Mouse (Mus musculus): ENCODE measurements at regions not wholly inside any gene's neighbourhood (a gene's known extent, or its start where the extent isn't known, plus 50 kb on each side); places are given as distances from the start of the nearest gene placed in this dataset.

DNA sequence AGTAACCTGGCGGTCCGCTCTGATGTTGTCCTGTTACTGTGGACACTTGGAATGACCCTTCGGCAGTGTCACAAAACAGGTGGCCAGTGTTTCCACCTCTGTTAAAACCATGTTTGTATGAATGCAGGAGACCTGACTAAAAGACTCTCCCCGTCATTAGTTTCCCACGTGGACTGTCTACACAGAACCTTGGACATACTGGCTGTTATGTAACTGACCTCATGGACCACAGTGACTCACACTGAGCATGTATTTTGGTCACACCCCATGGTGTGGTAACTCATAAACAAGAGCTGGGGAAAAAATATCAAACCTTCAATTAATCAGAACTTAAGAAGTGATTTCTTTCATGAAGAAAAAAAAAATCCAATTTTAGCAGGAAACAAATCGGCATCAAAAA, 54.9 kb downstream of the Gm47996 start:
- TF ChIP-seq POLR2A (IDR thresholded peaks at IDR 0.05; ENCODE audit: borderline replicate concordance, control insufficient read depth, low read depth, low read length) (no peak), CTCF (IDR thresholded peaks at IDR 0.05; ENCODE audit: control insufficient read depth, insufficient read depth, low read length) (no peak)
